Mouse (Mus musculus): Measurements from ENCODE around the gene Rcn3.

- TF ChIP-seq POLR2A (IDR thresholded peaks at IDR 0.05; ENCODE audit: borderline replicate concordance, low read depth, low read length) (no peak), CTCF (IDR thresholded peaks at IDR 0.05; ENCODE audit: low read depth, low read length) (no peak)
These were observed 29.4 kb upstream of the Rcn3 start for GRCm38 (mm10) chr7:45121404-45121803.

All from bone marrow macrophage, adult 2 months (primary cell).